26 mouse cellular contexts compared by ENCODE assay signal in genomic region chr15:80672810-80673209, GRCm38 (mm10). TPM values are rescaled to one million over a fixed set of nuclear protein-coding genes. Genes with fewer than 3 reads are reported as not detected.
A peak's percentile ranks its signal among the peaks of the same experiment; 100 is the strongest.
DNase-seq lines count a peak whose midpoint lies in the region; ATAC-seq and TF ChIP-seq lines count a peak whose summit lies in the region.
"Had no signal": no experiment of that assay in that cellular context is flagged by ENCODE, and none has a peak within 500 bp of the region (broad histone marks: within the 10 kb centered on the region; RNA-seq: fewer than 3 reads in every experiment).

No protein-coding gene starts in this region.

- ATAC-seq in kidney, embryonic 16.5 days (ENCODE audit: low FRiP score, low TSS enrichment), result no peak
- no peak for ATAC-seq in intestine, postnatal 0 days
- no peak for ATAC-seq in erythroid progenitor cell, adult 5-6 weeks (replicated peaks; ENCODE audit: low FRiP score, poor library complexity, severe bottlenecking)
- ATAC-seq: forebrain, embryonic 16.5 days; Patski had no signal

- H3K4me1 ChIP-seq in kidney, embryonic 16.5 days (ENCODE audit: insufficient read depth, low read length), result peaks cover 11% of the 10 kb centered on the region
- peaks cover 3% of the 10 kb centered on the region; the same call in 1 of the 2 replicates for H3K4me1 ChIP-seq in intestine, postnatal 0 days (replicated peaks; ENCODE audit: control insufficient read depth, insufficient read depth, low read length)

- no peak overlapping the region for H3K9ac ChIP-seq in kidney, embryonic 16.5 days (replicated peaks; ENCODE audit: low read length)
- H3K9ac ChIP-seq in intestine, postnatal 0 days (ENCODE audit: low read depth, low read length), result no peak overlapping the region
- H3K9ac ChIP-seq: hindbrain, embryonic 15.5 days had no signal

- peaks cover 35% of the 10 kb centered on the region for H3K27me3 ChIP-seq in kidney, embryonic 16.5 days (ENCODE audit: insufficient read depth, low read length)
- H3K27me3 ChIP-seq in intestine, postnatal 0 days (replicated peaks; ENCODE audit: control insufficient read depth, insufficient read depth, low read length), result no peaks in the 10 kb centered on the region
- H3K27me3 ChIP-seq: CH12.LX had no signal

- no peak for DNase-seq in kidney, adult 8-10 months
- DNase-seq in right cerebral cortex, adult 18-20 months, result peak; percentile 71
- DNase-seq in right cerebral cortex, postnatal 4 days, result no peak
- no peak for DNase-seq in layer of hippocampus, adult 8-10 months (ENCODE audit: low spot score in 2 of 2)
- DNase-seq: B cell, adult 2 months; cerebellum, adult 2 months; cerebellum, postnatal 25 days; gastrocnemius, adult 2 months; kidney, adult 11 months; kidney, postnatal 14 days; layer of hippocampus, adult 9-11 months; lung, postnatal 4 days; midbrain, embryonic 14.5 days; right cerebral cortex, postnatal 14 days had no signal

- 0 out of 2 replicates have a peak overlapping the region, but pooled peaks have one; percentile 48 for H3K4me3 ChIP-seq in kidney, embryonic 16.5 days (ENCODE audit: low read length)
- peak overlapping the region; percentile 54 for H3K4me3 ChIP-seq in intestine, postnatal 0 days (ENCODE audit: low read depth, low read length)
- H3K4me3 ChIP-seq: hindbrain, embryonic 15.5 days; lung, embryonic 15.5 days had no signal

- no peak for TF ChIP-seq CTCF in intestine, postnatal 0 days (IDR thresholded peaks at IDR 0.05; ENCODE audit: low read depth)

- no peaks in the 10 kb centered on the region for H3K36me3 ChIP-seq in kidney, embryonic 16.5 days (ENCODE audit: insufficient read depth, low read length)
- no peaks in the 10 kb centered on the region for H3K36me3 ChIP-seq in intestine, postnatal 0 days (ENCODE audit: control insufficient read depth, insufficient read depth)
- H3K36me3 ChIP-seq: forebrain, embryonic 10.5 days; G1E; hindbrain, embryonic 15.5 days; limb, embryonic 10.5 days; lung, embryonic 15.5 days had no signal

- WGBS in kidney, embryonic 16.5 days, result 64% methylated on average over 2 of the region's 2 CpGs
- WGBS in intestine, postnatal 0 days, result 55% methylated on average over 2 of the region's 2 CpGs

- H3K4me2 ChIP-seq in kidney, embryonic 16.5 days (replicated peaks; ENCODE audit: low read depth, low read length), result peak overlapping the region; percentile 71; the same call in 1 of the 2 replicates
- peak overlapping the region; percentile 79 for H3K4me2 ChIP-seq in intestine, postnatal 0 days (replicated peaks; ENCODE audit: low read depth)

- no peak overlapping the region for H3K27ac ChIP-seq in kidney, embryonic 16.5 days (ENCODE audit: low read length)
- peak overlapping the region; percentile 86; the same call in 1 of the 2 replicates for H3K27ac ChIP-seq in intestine, postnatal 0 days (ENCODE audit: low read depth, low read length)
- H3K27ac ChIP-seq: forebrain, embryonic 10.5 days; hindbrain, embryonic 15.5 days; limb, embryonic 10.5 days; lung, embryonic 15.5 days had no signal

- no peaks in the 10 kb centered on the region for H3K9me3 ChIP-seq in kidney, embryonic 16.5 days (ENCODE audit: low read length)
- no peaks in the 10 kb centered on the region for H3K9me3 ChIP-seq in intestine, postnatal 0 days (ENCODE audit: control insufficient read depth)
- H3K9me3 ChIP-seq: forebrain, embryonic 10.5 days; hindbrain, embryonic 15.5 days; limb, embryonic 10.5 days; lung, embryonic 15.5 days had no signal

RNA-seq across cellular contexts. Expression of gene Fam83f, which starts 1.2 kb away (rescaled TPM):
- polyA plus RNA-seq in kidney, embryonic 16.5 days (2015; fragmentation: Nextera tagmentation; extraction: Ambion mirVana), result 5.4 and 6.3 TPM in 2 replicates
- polyA plus RNA-seq in intestine, postnatal 0 days (2015; fragmentation: Nextera tagmentation; extraction: Ambion mirVana), result 19.0 and 24.4 TPM in 2 replicates
- under 1 TPM; 0.16 to 0.32 (median 0.23) TPM for total RNA-seq in layer of hippocampus, adult 8-10 months (2022)
- total RNA-seq in erythroid progenitor cell, adult 5-6 weeks (2015; ENCODE audit: low replicate concordance), result 1.1 TPM in 1 of 2 replicates, not detected in the other
- not detected in 2 replicates for total RNA-seq in erythroid progenitor cell, adult 5-6 weeks (2017; ENCODE audit: low replicate concordance)
- total RNA-seq: megakaryocyte-erythroid progenitor cell, adult 5-6 weeks had no signal
- polyA plus RNA-seq: forebrain, embryonic 16.5 days; G1E; Patski had no signal

RNA-seq across cellular contexts. Expression of gene Tnrc6b, which starts 38.3 kb away (rescaled TPM):
- 27.4 and 33.9 TPM in 2 replicates for polyA plus RNA-seq in kidney, embryonic 16.5 days (2015; fragmentation: Nextera tagmentation; extraction: Ambion mirVana)
- 6.5 and 8.9 TPM in 2 replicates for polyA plus RNA-seq in intestine, postnatal 0 days (2015; fragmentation: Nextera tagmentation; extraction: Ambion mirVana)
- 100 to 1,000 TPM in 3 of 4 experiments, 10 to 100 TPM in 1; 93.3 to 145 (median 128) TPM for total RNA-seq in layer of hippocampus, adult 8-10 months (2022)
- 113 and 187 TPM in 2 replicates for total RNA-seq in erythroid progenitor cell, adult 5-6 weeks (2015; ENCODE audit: low replicate concordance)
- total RNA-seq in erythroid progenitor cell, adult 5-6 weeks (2017; ENCODE audit: low replicate concordance), result 141 and 357 TPM in 2 replicates
